ENCODE assay signal across 25 mouse cellular contexts in the genomic region with DNA sequence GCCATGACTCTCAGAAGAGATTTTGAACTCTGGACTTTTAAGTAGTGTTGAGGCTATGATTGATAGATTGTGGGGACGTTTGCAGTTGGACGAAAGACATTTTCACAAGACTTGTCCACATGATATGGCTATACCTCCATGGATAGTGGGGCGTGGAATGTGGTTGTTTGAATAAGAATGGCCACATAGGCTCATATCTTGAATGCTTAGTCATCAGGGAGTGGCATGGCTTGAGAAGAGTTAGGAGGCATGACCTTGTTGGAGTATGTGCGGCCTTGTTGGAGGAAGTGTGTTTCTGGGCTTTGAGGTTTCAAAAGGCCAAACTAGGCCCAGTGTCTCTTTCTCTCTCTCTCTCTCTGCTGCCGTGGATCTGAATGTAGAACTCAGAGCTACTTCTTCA.
DNase-seq lines count a peak whose midpoint lies in the region; ATAC-seq and TF ChIP-seq lines count a peak whose summit lies in the region.
"Had no signal": no experiment of that assay in that cellular context is flagged by ENCODE, and none has a peak within 500 bp of the region (broad histone marks: within the 10 kb centered on the region; RNA-seq: fewer than 3 reads in every experiment).

No protein-coding gene starts in this region.

- no peaks in the 10 kb centered on the region for H3K79me3 ChIP-seq in C2C12 (ENCODE audit: low read depth)

- no peaks in the 10 kb centered on the region for H3K4me1 ChIP-seq in stomach, postnatal 0 days (replicated peaks; ENCODE audit: control insufficient read depth, insufficient read depth)
- H3K4me1 ChIP-seq in heart, embryonic 12.5 days (replicated peaks), result no peaks in the 10 kb centered on the region
- H3K4me1 ChIP-seq: embryonic facial prominence, embryonic 13.5 days; embryonic facial prominence, embryonic 15.5 days; forebrain, embryonic 10.5 days; forebrain, embryonic 12.5 days had no signal

- no peak for TF ChIP-seq CTCF in C2C12 (IDR thresholded peaks at IDR 0.05; ENCODE audit: control insufficient read depth, insufficient read depth, insufficient read length)
- no peak for TF ChIP-seq CTCF in stomach, postnatal 0 days (IDR thresholded peaks at IDR 0.05; ENCODE audit: low read depth)

- 74% methylated on average over 5 of the region's 5 CpGs for WGBS in stomach, postnatal 0 days
- 79% methylated on average over 5 of the region's 5 CpGs for WGBS in heart, embryonic 12.5 days

- H3K4me2 ChIP-seq in stomach, postnatal 0 days (replicated peaks; ENCODE audit: low read depth), result no peak overlapping the region
- no peak overlapping the region for H3K4me2 ChIP-seq in heart, embryonic 12.5 days
- H3K4me2 ChIP-seq: embryonic facial prominence, embryonic 13.5 days; embryonic facial prominence, embryonic 15.5 days; forebrain, embryonic 12.5 days had no signal

- H3K27ac ChIP-seq in stomach, postnatal 0 days (replicated peaks), result no peak overlapping the region
- H3K27ac ChIP-seq in heart, embryonic 12.5 days (ENCODE audit: poor library complexity, severe bottlenecking), result no peak overlapping the region
- H3K27ac ChIP-seq: embryonic facial prominence, embryonic 13.5 days; embryonic facial prominence, embryonic 15.5 days; forebrain, embryonic 10.5 days; forebrain, embryonic 12.5 days had no signal

- peak; percentile 56 for DNase-seq in R1 (ENCODE audit: low read depth, low spot score)
- DNase-seq in stomach, postnatal 0 days (ENCODE audit: low spot score), result no peak
- no peak for DNase-seq in frontal cortex, adult 2 months (ENCODE audit: extremely low spot score in 1 of 2, low spot score in 1 of 2)
- no peak for DNase-seq in T-cell, adult 2 months (ENCODE audit: low spot score)
- DNase-seq: adrenal gland, adult 2 months; adrenal gland, postnatal 10 days; B cell, adult 2 months; cerebellum, adult 11 months; cerebellum, adult 18-20 months; cerebellum, adult 8-10 months; cerebellum, adult 9-11 months; cerebellum, postnatal 14 days; cerebellum, postnatal 36 days; embryo, embryonic 11 days had no signal

- no peak for TF ChIP-seq EP300 in stomach, postnatal 0 days (optimal IDR thresholded peaks at IDR 0.05)

- H3K36me3 ChIP-seq in C2C12 (ENCODE audit: control insufficient read depth, insufficient read depth), result no peaks in the 10 kb centered on the region
- no peaks in the 10 kb centered on the region for H3K36me3 ChIP-seq in stomach, postnatal 0 days (ENCODE audit: control insufficient read depth, insufficient read depth, low read length)
- no peaks in the 10 kb centered on the region for H3K36me3 ChIP-seq in heart, embryonic 12.5 days
- H3K36me3 ChIP-seq: embryonic facial prominence, embryonic 13.5 days; embryonic facial prominence, embryonic 15.5 days; forebrain, embryonic 10.5 days; forebrain, embryonic 12.5 days; G1E had no signal

- H3ac ChIP-seq in C2C12 (ENCODE audit: control insufficient read depth, insufficient read length, low read depth), result no peak overlapping the region

- H3K4me3 ChIP-seq in C2C12 (ENCODE audit: insufficient read depth, poor library complexity, severe bottlenecking), result no peak overlapping the region
- no peak overlapping the region for H3K4me3 ChIP-seq in stomach, postnatal 0 days (ENCODE audit: low read depth, low read length)
- no peak overlapping the region for H3K4me3 ChIP-seq in heart, embryonic 12.5 days
- H3K4me3 ChIP-seq: embryonic facial prominence, embryonic 13.5 days; embryonic facial prominence, embryonic 15.5 days; erythroblast, embryonic 14.5 days; forebrain, embryonic 10.5 days; forebrain, embryonic 12.5 days had no signal

- H3K27me3 ChIP-seq in C2C12 (ENCODE audit: control insufficient read depth, insufficient read depth, insufficient read length), result no peaks in the 10 kb centered on the region
- no peaks in the 10 kb centered on the region for H3K27me3 ChIP-seq in stomach, postnatal 0 days (ENCODE audit: control insufficient read depth, insufficient read depth, low read length)
- H3K27me3 ChIP-seq in heart, embryonic 12.5 days (replicated peaks), result no peaks in the 10 kb centered on the region
- H3K27me3 ChIP-seq: embryonic facial prominence, embryonic 13.5 days; embryonic facial prominence, embryonic 15.5 days; forebrain, embryonic 12.5 days had no signal

- ATAC-seq in stomach, postnatal 0 days (ENCODE audit: low FRiP score, low TSS enrichment), result peak; percentile 54; the same call in 1 of the 2 replicates
- ATAC-seq in heart, embryonic 12.5 days (ENCODE audit: insufficient number of reproducible peaks, low FRiP score), result no peak
- ATAC-seq: forebrain, embryonic 14.5 days; forebrain, embryonic 16.5 days; Patski had no signal

- no peaks in the 10 kb centered on the region for H3K9me3 ChIP-seq in stomach, postnatal 0 days (ENCODE audit: control insufficient read depth, low read length)
- 0 out of 2 replicates have a peak, but pooled peaks cover 2% of the 10 kb centered on the region for H3K9me3 ChIP-seq in heart, embryonic 12.5 days (replicated peaks)
- H3K9me3 ChIP-seq: embryonic facial prominence, embryonic 13.5 days; embryonic facial prominence, embryonic 15.5 days; forebrain, embryonic 10.5 days; forebrain, embryonic 12.5 days had no signal

- H3K79me2 ChIP-seq in C2C12 (ENCODE audit: control insufficient read depth, insufficient read depth), result no peaks in the 10 kb centered on the region

- no peak overlapping the region for H3K9ac ChIP-seq in stomach, postnatal 0 days (ENCODE audit: low read length)
- no peak overlapping the region for H3K9ac ChIP-seq in heart, embryonic 12.5 days
- H3K9ac ChIP-seq: embryonic facial prominence, embryonic 13.5 days; embryonic facial prominence, embryonic 15.5 days; forebrain, embryonic 12.5 days had no signal

TF ChIP-seq in C2C12, 6 proteins besides CTCF, POLR2A, EP300 and RAD21:
- TF ChIP-seq MYOG (IDR thresholded peaks at IDR 0.05; ENCODE audit: control insufficient read depth, extremely low read depth, insufficient read length) (no peak), MAX (IDR thresholded peaks at IDR 0.05) (peak; percentile 25)
